Mouse (Mus musculus) C2C12 (cell line): ENCODE data around the gene Cops4. TPM values are rescaled to one million over a fixed set of nuclear protein-coding genes. Genes with fewer than 3 reads are reported as not detected.

Experiments
- H3K27me3 ChIP-seq: one replicate; pipeline ENCODE4 v1.6.1; 2011; ENCODE audit not compliant: control insufficient read depth, insufficient read depth, insufficient read length
- H3K36me3 ChIP-seq: one replicate; pipeline ENCODE4 v1.6.1; 2011; ENCODE audit not compliant: control insufficient read depth, insufficient read depth
- H3K4me3 ChIP-seq: one replicate; pipeline ENCODE4 v1.5.1; 2011; ENCODE audit warnings: mild to moderate bottlenecking, control low read depth; ENCODE audit not compliant: poor library complexity, insufficient read depth, severe bottlenecking
- H3K79me2 ChIP-seq: one replicate; pipeline ENCODE4 v1.6.1; 2011; ENCODE audit not compliant: control insufficient read depth, insufficient read depth
- H3K79me3 ChIP-seq: one replicate; pipeline ENCODE4 v1.6.1; 2011; ENCODE audit warnings: low read depth, control low read depth
- H3ac ChIP-seq: one replicate; pipeline ENCODE3; 2011; ENCODE audit warnings: low read depth; ENCODE audit not compliant: control insufficient read depth, insufficient read length
- CEBPB ChIP-seq: IDR thresholded peaks from one replicate; pipeline ENCODE4 v1.6.1; 2011; ENCODE audit warnings: low read depth, mild to moderate bottlenecking, control low read depth, moderate library complexity
- CTCF ChIP-seq: IDR thresholded peaks from one replicate; pipeline ENCODE4 v1.5.1; 2011; ENCODE audit not compliant: control insufficient read depth, insufficient read depth, insufficient read length
- FOSL1 ChIP-seq: IDR thresholded peaks from one replicate; pipeline ENCODE4 v1.8.0; 2011; ENCODE audit warnings: mild to moderate bottlenecking, low read length; ENCODE audit not compliant: poor library complexity, insufficient read depth, severe bottlenecking
- MAX ChIP-seq: IDR thresholded peaks from one replicate; pipeline ENCODE4 v1.6.1; 2011; ENCODE audit warnings: mild to moderate bottlenecking, control low read depth
- MYOD1 ChIP-seq: IDR thresholded peaks from one replicate; pipeline ENCODE4 v1.6.1; 2011; ENCODE audit warnings: low read depth; ENCODE audit not compliant: control insufficient read depth, insufficient read length
- MYOG ChIP-seq: IDR thresholded peaks from one replicate; pipeline ENCODE4 v1.6.1; 2011; ENCODE audit not compliant: control insufficient read depth, insufficient read length; ENCODE audit errors: extremely low read depth
- USF1 ChIP-seq: IDR thresholded peaks from one replicate; pipeline ENCODE4 v1.6.1; 2011; ENCODE audit warnings: low read depth, mild to moderate bottlenecking, control low read depth, moderate library complexity
- microRNA-seq: library from miRNA; unstranded; fragments of <30 nt; microRNA quantifications from one replicate; pipeline ENCODE4, GENCODE M21; 2019; ENCODE audit warnings: borderline microRNAs expressed
- polyA plus RNA-seq: library from polyadenylated mRNA; unstranded; fragments of >200 nt; fragmentation: generic; extraction: Trizol; gene quantifications from one replicate; pipeline ENCODE4 v1.2.1, GENCODE M21; 2012; ENCODE audit warnings: missing spikeins

Cops4 gene
- polyA plus RNA-seq, 1 experiment: 85.6 TPM

GRCm38 (mm10) chr5:100594803-100595467 is 76.8 kb downstream of the Cops4 start:
- H3K4me3 ChIP-seq: no peak overlapping the region
- no peak overlapping the region for H3ac ChIP-seq
- H3K27me3 ChIP-seq: no peaks in the 10 kb centered on the region
- H3K79me3 ChIP-seq: no peaks in the 10 kb centered on the region
- TF ChIP-seq MYOG (no peak), MAX (no peak)
- no peaks in the 10 kb centered on the region for H3K36me3 ChIP-seq
- H3K79me2 ChIP-seq: no peaks in the 10 kb centered on the region

- Histone ChIP-seq H3K79me3 (no peaks in the 10 kb centered on the region), H3K27me3 (no peaks in the 10 kb centered on the region), H3K36me3 (no peaks in the 10 kb centered on the region), H3K4me3 (no peak overlapping the region), H3K79me2 (no peaks in the 10 kb centered on the region), H3ac (no peak overlapping the region)
- no peak for TF ChIP-seq MAX
- TF ChIP-seq USF1: no peak
- TF ChIP-seq CEBPB: no peak
- no peak for TF ChIP-seq FOSL1
- TF ChIP-seq MYOD1: no peak
- TF ChIP-seq MYOG: no peak
- no peak for TF ChIP-seq CTCF
These were observed 77.9 kb downstream of the Cops4 start for GRCm38 (mm10) chr5:100595999-100596398.

Small RNAs within 50 kb of the gene (microRNA-seq; reads per million reads assigned to microRNA genes)
- not detected for gene Gm23222

Other genes with a start within 250 kb of the Cops4 start
- 183 TPM for gene Sec31a, start 102.1 kb upstream of the Cops4 start, polyA plus RNA-seq
- gene Lin54, start 17.7 kb upstream of the Cops4 start, polyA plus RNA-seq: 5.2 TPM
- gene Plac8, start 53.9 kb downstream of the Cops4 start, polyA plus RNA-seq: 35.8 TPM
- 25.0 TPM for gene Coq2, start 156.8 kb downstream of the Cops4 start, polyA plus RNA-seq
- gene Hpse, start 201.4 kb downstream of the Cops4 start, polyA plus RNA-seq: 0.44 TPM